Mouse (Mus musculus) kidney, postnatal 0 days (tissue): ENCODE measurements at regions not wholly inside any gene's neighbourhood (a gene's known extent, or its start where the extent isn't known, plus 50 kb on each side); places are given as distances from the start of the nearest gene placed in this dataset.

Experiments used
- ATAC-seq: fragments of 200-750 bp; cut with Nextera tagmentation; replicated peaks from 2 replicates; pipeline ENCODE4 v1.8.0; 2017; ENCODE audit warnings: low read depth, moderate number of reproducible peaks, moderate TSS enrichment, moderate library complexity; ENCODE audit not compliant: low FRiP score
- DNase-seq: peaks from one replicate; pipeline ENCODE4 v3.0.0-alpha.2; 2016; ENCODE audit warnings: low spot score
- H3K27ac ChIP-seq: fragments of 300-500 bp; sonication (generic); 2 replicates; pipeline ENCODE4 v1.5.1; 2014; ENCODE audit warnings: mild to moderate bottlenecking
- H3K27me3 ChIP-seq: fragments of 300-500 bp; sonication (generic); 2 replicates; pipeline ENCODE4 v1.6.1; 2014; ENCODE audit warnings: low read length, mixed read lengths; ENCODE audit not compliant: insufficient read depth
- H3K36me3 ChIP-seq: fragments of 300-500 bp; sonication (generic); 2 replicates; pipeline ENCODE4 v1.6.1; 2014; ENCODE audit warnings: low read length, mixed read lengths; ENCODE audit not compliant: insufficient read depth
- H3K4me1 ChIP-seq: fragments of 300-500 bp; sonication (generic); replicated peaks from 2 replicates; pipeline ENCODE4 v1.6.1; 2014; ENCODE audit warnings: antibody characterized with exemption, low read length, mixed read lengths; ENCODE audit not compliant: insufficient read depth
- H3K4me2 ChIP-seq: fragments of 300-500 bp; sonication (generic); 2 replicates; pipeline ENCODE4 v1.6.1; 2014; ENCODE audit warnings: mild to moderate bottlenecking, low read length, moderate library complexity, mixed read lengths
- H3K4me3 ChIP-seq: fragments of 300-500 bp; sonication (generic); replicated peaks from 2 replicates; pipeline ENCODE4 v1.5.1; 2014; ENCODE audit warnings: low read depth, low read length
- H3K9ac ChIP-seq: fragments of 300-500 bp; sonication (generic); 2 replicates; pipeline ENCODE4 v1.6.1; 2014; ENCODE audit warnings: low read depth, low read length
- H3K9me3 ChIP-seq: fragments of 300-500 bp; sonication (generic); replicated peaks from 2 replicates; pipeline ENCODE4 v1.6.1; 2016; ENCODE audit warnings: low read length, inconsistent platforms, mixed read lengths
- CTCF ChIP-seq: IDR thresholded peaks from 2 replicates; pipeline ENCODE4 v1.5.1; 2016; ENCODE audit warnings: antibody characterized with exemption, low read depth, mild to moderate bottlenecking, moderate library complexity
- WGBS: fragments of 180-500 bp; shearing (Covaris S2); extraction: QIAGEN DNeasy Blood & Tissue Kit; methylation state at CpG from one replicate; pipeline ENCODE4 v1.1.7; 2014; 5-methylcytosine and 5-hydroxymethylcytosine counted together

GRCm38 (mm10) chr8:102945546-102945945, 160.1 kb upstream of the Cdh11 start:
- H3K27me3 ChIP-seq = no peaks in the 10 kb centered on the region
- DNase-seq (no peak), ATAC-seq (no peak)
- no peak overlapping the region for H3K9ac ChIP-seq
- H3K4me1 ChIP-seq = no peaks in the 10 kb centered on the region
- H3K36me3 ChIP-seq = no peaks in the 10 kb centered on the region
- H3K4me3 ChIP-seq = no peak overlapping the region
- 87% methylated on average over 5 of the region's 5 CpGs for WGBS
- TF ChIP-seq CTCF = no peak
- H3K27ac ChIP-seq = no peak overlapping the region
- no peak overlapping the region for H3K4me2 ChIP-seq
- H3K9me3 ChIP-seq = no peaks in the 10 kb centered on the region

- no peak overlapping the region for H3K4me2 ChIP-seq
- H3K4me3 ChIP-seq = no peak overlapping the region
- no peak for TF ChIP-seq CTCF
- H3K27me3 ChIP-seq = no peaks in the 10 kb centered on the region
- H3K27ac ChIP-seq = no peak overlapping the region
- WGBS = 60% methylated on average over 7 of the region's 7 CpGs
- ATAC-seq (0 out of 2 replicates have a peak, but pooled peaks have one; percentile 17), DNase-seq (peak; percentile 63)
- H3K4me1 ChIP-seq = no peaks in the 10 kb centered on the region
- H3K9ac ChIP-seq = no peak overlapping the region
- H3K9me3 ChIP-seq = no peaks in the 10 kb centered on the region
- H3K36me3 ChIP-seq = no peaks in the 10 kb centered on the region
Measured at GRCm38 (mm10) chr8:102978161-102978581, 192.7 kb upstream of the Cdh11 start.

- Histone ChIP-seq H3K27ac (no peak overlapping the region), H3K4me1 (no peaks in the 10 kb centered on the region), H3K27me3 (no peaks in the 10 kb centered on the region), H3K36me3 (no peaks in the 10 kb centered on the region), H3K4me3 (no peak overlapping the region), H3K9ac (no peak overlapping the region), H3K4me2 (no peak overlapping the region), H3K9me3 (no peaks in the 10 kb centered on the region)
- 33% methylated on average over 3 of the region's 3 CpGs for WGBS
- DNase-seq (peak; percentile 6), ATAC-seq (no peak)
- TF ChIP-seq CTCF = no peak
Measured at GRCm38 (mm10) chr8:102983220-102983909, 197.9 kb upstream of the Cdh11 start.

GRCm38 (mm10) chr8:102983910-102984225, 198.4 kb upstream of the Cdh11 start:
- H3K27ac ChIP-seq = no peak overlapping the region
- no peaks in the 10 kb centered on the region for H3K4me1 ChIP-seq
- H3K4me3 ChIP-seq = no peak overlapping the region
- WGBS = 42% methylated on average over 3 of the region's 3 CpGs
- H3K9me3 ChIP-seq = no peaks in the 10 kb centered on the region
- no peaks in the 10 kb centered on the region for H3K36me3 ChIP-seq
- H3K4me2 ChIP-seq = no peak overlapping the region
- DNase-seq = peak; percentile 54
- no peaks in the 10 kb centered on the region for H3K27me3 ChIP-seq
- TF ChIP-seq CTCF = no peak
- no peak for ATAC-seq
- H3K9ac ChIP-seq = no peak overlapping the region

GRCm38 (mm10) chr8:103007284-103007984, 222.0 kb upstream of the Cdh11 start:
- no peak for TF ChIP-seq CTCF
- Histone ChIP-seq H3K9me3 (no peaks in the 10 kb centered on the region), H3K36me3 (no peaks in the 10 kb centered on the region), H3K9ac (no peak overlapping the region), H3K27me3 (no peaks in the 10 kb centered on the region), H3K4me3 (no peak overlapping the region), H3K4me1 (no peaks in the 10 kb centered on the region), H3K4me2 (no peak overlapping the region), H3K27ac (no peak overlapping the region)
- DNase-seq (peak; percentile 85), ATAC-seq (no peak)
- 10% methylated on average over 2 of the region's 2 CpGs for WGBS

GRCm38 (mm10) chr8:103019121-103019520, 233.7 kb upstream of the Cdh11 start:
- ATAC-seq (no peak), DNase-seq (peak; percentile 57)
- Histone ChIP-seq H3K27me3 (no peaks in the 10 kb centered on the region), H3K9me3 (no peaks in the 10 kb centered on the region), H3K27ac (no peak overlapping the region), H3K4me2 (no peak overlapping the region), H3K4me3 (no peak overlapping the region), H3K9ac (no peak overlapping the region), H3K4me1 (no peaks in the 10 kb centered on the region), H3K36me3 (no peaks in the 10 kb centered on the region)
- WGBS = 38% methylated on average over 4 of the region's 4 CpGs
- no peak for TF ChIP-seq CTCF
